13 mouse cellular contexts compared by ENCODE assay signal in the genomic region with DNA sequence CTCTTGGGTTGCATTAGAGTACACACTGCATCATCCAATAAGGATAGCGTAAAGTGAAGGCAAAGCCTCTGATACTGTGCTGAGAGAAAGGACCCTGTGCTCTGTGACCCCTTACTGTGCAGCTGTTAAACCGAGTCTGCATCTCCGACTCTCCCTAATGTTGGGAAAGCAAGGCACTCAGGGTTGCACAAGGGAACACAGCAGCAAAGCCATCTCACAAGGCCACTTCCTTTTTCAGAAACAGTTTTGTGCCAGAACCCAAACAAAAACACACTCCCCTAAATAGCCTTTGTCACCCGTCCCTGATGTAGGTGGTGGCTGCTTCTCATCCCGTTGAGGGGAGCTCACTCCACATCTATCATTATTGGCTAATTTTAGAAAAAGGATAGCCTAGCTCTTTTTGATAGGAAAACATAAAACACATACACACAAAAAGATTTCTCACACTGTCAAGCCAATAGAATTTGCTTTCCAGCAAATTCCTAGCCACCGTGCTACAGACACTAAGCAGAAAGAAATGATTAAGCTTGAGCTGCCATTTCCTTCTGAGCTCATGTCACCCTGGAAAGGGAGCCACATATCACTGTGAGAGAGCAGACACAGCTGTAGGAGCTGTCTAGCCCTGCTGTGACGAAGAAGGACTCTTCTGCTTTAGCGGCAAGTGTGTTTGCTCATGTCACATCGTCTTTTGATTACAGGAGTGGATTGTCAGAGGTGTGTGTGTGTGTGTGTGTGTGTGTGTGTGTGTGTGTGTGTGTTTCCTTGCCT.
DNase-seq lines count a peak whose midpoint lies in the region; ATAC-seq lines count a peak whose summit lies in the region.
"Had no signal": no experiment of that assay in that cellular context is flagged by ENCODE, and none has a peak within 500 bp of the region (broad histone marks: within the 10 kb centered on the region; RNA-seq: fewer than 3 reads in every experiment).

No protein-coding gene starts in this region.

- no peak overlapping the region for H3K27ac ChIP-seq in kidney, embryonic 14.5 days (ENCODE audit: low read depth, low read length)
- peak overlapping the region; percentile 25; the same call in 1 of the 2 replicates for H3K27ac ChIP-seq in heart, embryonic 15.5 days
- H3K27ac ChIP-seq in stomach, embryonic 14.5 days (ENCODE audit: low read length), result peak overlapping the region; percentile 46; the same call in 1 of the 2 replicates
- H3K27ac ChIP-seq in forebrain, embryonic 10.5 days, result no peak overlapping the region
- H3K27ac ChIP-seq: forebrain, embryonic 15.5 days; limb, embryonic 12.5 days had no signal

- no peak for DNase-seq in kidney, adult 18-20 months
- DNase-seq in kidney, postnatal 10 days, result peak; percentile 39
- no peak for DNase-seq in forebrain, embryonic 10.5 days (ENCODE audit: extremely low spot score, low spot score)
- DNase-seq in right cerebral cortex, postnatal 4 days, result no peak
- DNase-seq: right cerebral cortex, postnatal 25 days; thymus, adult 18-20 months had no signal

- no peak overlapping the region for H3K4me3 ChIP-seq in kidney, embryonic 14.5 days (ENCODE audit: low read length)
- H3K4me3 ChIP-seq in heart, embryonic 15.5 days, result no peak overlapping the region
- no peak overlapping the region for H3K4me3 ChIP-seq in stomach, embryonic 14.5 days (ENCODE audit: low read depth, low read length)
- H3K4me3 ChIP-seq in forebrain, embryonic 10.5 days, result no peak overlapping the region
- H3K4me3 ChIP-seq: forebrain, embryonic 15.5 days; limb, embryonic 12.5 days; megakaryocyte, embryonic 14.5 days had no signal

- WGBS in kidney, embryonic 14.5 days, result 20% methylated on average over 9 of the region's 9 CpGs
- 16% methylated on average over 9 of the region's 9 CpGs for WGBS in heart, embryonic 15.5 days
- WGBS in stomach, embryonic 14.5 days, result 22% methylated on average over 9 of the region's 9 CpGs
- WGBS in forebrain, embryonic 10.5 days, result 78% methylated on average over 9 of the region's 9 CpGs

- no peak overlapping the region for H3K4me2 ChIP-seq in kidney, embryonic 14.5 days (replicated peaks; ENCODE audit: low read depth, low read length)
- peak overlapping the region; percentile 17; the same call in 1 of the 2 replicates for H3K4me2 ChIP-seq in heart, embryonic 15.5 days
- H3K4me2 ChIP-seq in stomach, embryonic 14.5 days (replicated peaks; ENCODE audit: low read depth, low read length), result no peak overlapping the region
- H3K4me2 ChIP-seq: forebrain, embryonic 15.5 days; limb, embryonic 12.5 days had no signal

- ATAC-seq in kidney, embryonic 14.5 days (ENCODE audit: low FRiP score, low TSS enrichment), result peak; percentile 85
- peak; percentile 47; the same call in 1 of the 2 replicates for ATAC-seq in heart, embryonic 15.5 days (replicated peaks; ENCODE audit: insufficient number of reproducible peaks, insufficient read depth, low FRiP score, low read depth)
- ATAC-seq in stomach, embryonic 14.5 days (ENCODE audit: insufficient number of reproducible peaks, insufficient read depth, low FRiP score, low read depth), result peak; percentile 67; the same call in 1 of the 2 replicates
- ATAC-seq: activated CD4-positive, CD25-positive, alpha-beta regulatory T cell, adult 4 months; forebrain, embryonic 15.5 days had no signal

- H3K9ac ChIP-seq in kidney, embryonic 14.5 days (ENCODE audit: low read depth, low read length), result no peak overlapping the region
- no peak overlapping the region for H3K9ac ChIP-seq in heart, embryonic 15.5 days
- H3K9ac ChIP-seq in stomach, embryonic 14.5 days (replicated peaks; ENCODE audit: low read depth, low read length), result no peak overlapping the region
- H3K9ac ChIP-seq: forebrain, embryonic 15.5 days; limb, embryonic 12.5 days had no signal

- H3K4me1 ChIP-seq in kidney, embryonic 14.5 days (ENCODE audit: control insufficient read depth, insufficient read depth, low read length), result no peaks in the 10 kb centered on the region
- H3K4me1 ChIP-seq in heart, embryonic 15.5 days (replicated peaks), result peaks cover 7% of the 10 kb centered on the region; the same call in 1 of the 2 replicates
- H3K4me1 ChIP-seq in stomach, embryonic 14.5 days (ENCODE audit: control insufficient read depth, insufficient read depth, low read length), result no peaks in the 10 kb centered on the region
- no peaks in the 10 kb centered on the region for H3K4me1 ChIP-seq in forebrain, embryonic 10.5 days
- H3K4me1 ChIP-seq: forebrain, embryonic 15.5 days; limb, embryonic 12.5 days; megakaryocyte, embryonic 14.5 days had no signal

- H3K9me3 ChIP-seq in kidney, embryonic 14.5 days (ENCODE audit: control insufficient read depth, low read length), result no peaks in the 10 kb centered on the region
- no peaks in the 10 kb centered on the region for H3K9me3 ChIP-seq in heart, embryonic 15.5 days (replicated peaks)
- no peaks in the 10 kb centered on the region for H3K9me3 ChIP-seq in stomach, embryonic 14.5 days (ENCODE audit: control insufficient read depth, low read depth, low read length)
- no peaks in the 10 kb centered on the region for H3K9me3 ChIP-seq in forebrain, embryonic 10.5 days
- H3K9me3 ChIP-seq: forebrain, embryonic 15.5 days; limb, embryonic 12.5 days; megakaryocyte, embryonic 14.5 days had no signal

- no peaks in the 10 kb centered on the region for H3K36me3 ChIP-seq in kidney, embryonic 14.5 days (ENCODE audit: control insufficient read depth, insufficient read depth, low read length)
- no peaks in the 10 kb centered on the region for H3K36me3 ChIP-seq in heart, embryonic 15.5 days
- H3K36me3 ChIP-seq in stomach, embryonic 14.5 days (ENCODE audit: control insufficient read depth, insufficient read depth, low read length), result no peaks in the 10 kb centered on the region
- no peaks in the 10 kb centered on the region for H3K36me3 ChIP-seq in forebrain, embryonic 10.5 days (replicated peaks)
- H3K36me3 ChIP-seq: forebrain, embryonic 15.5 days; limb, embryonic 12.5 days had no signal

- no peaks in the 10 kb centered on the region for H3K27me3 ChIP-seq in kidney, embryonic 14.5 days (ENCODE audit: control insufficient read depth, insufficient read depth, low read length)
- no peaks in the 10 kb centered on the region for H3K27me3 ChIP-seq in heart, embryonic 15.5 days
- no peaks in the 10 kb centered on the region for H3K27me3 ChIP-seq in stomach, embryonic 14.5 days (ENCODE audit: control insufficient read depth, insufficient read depth, low read length)
- H3K27me3 ChIP-seq in forebrain, embryonic 10.5 days (ENCODE audit: poor library complexity, severe bottlenecking), result no peaks in the 10 kb centered on the region
- H3K27me3 ChIP-seq: forebrain, embryonic 15.5 days; limb, embryonic 12.5 days; megakaryocyte, embryonic 14.5 days had no signal

Comparison
In these comparisons a context has a peak if more than half of its experiments do, and no peak if none do; other contexts are left out.
1. H3K27ac ChIP-seq: peak in heart, embryonic 15.5 days (single experiment) and stomach, embryonic 14.5 days (single experiment); none in kidney, embryonic 14.5 days (single experiment) and forebrain, embryonic 10.5 days (single experiment).
2. Peak in every context shown above with its lines, with median percentiles within 50 percentile points of each other: ATAC-seq.